Mouse (Mus musculus): Measurements from ENCODE around the gene Prss22.

Gene Prss22

GRCm38 (mm10) chr17:23997901-23998300, at the start of gene Prss22:
Gene Prss22, minus strand, starts transcription at chr17:23998100.
- no peak for DNase-seq

- DNase-seq: no peak
These were observed 48.1 kb upstream of the Prss22 start for GRCm38 (mm10) chr17:24046026-24046425.

DNA sequence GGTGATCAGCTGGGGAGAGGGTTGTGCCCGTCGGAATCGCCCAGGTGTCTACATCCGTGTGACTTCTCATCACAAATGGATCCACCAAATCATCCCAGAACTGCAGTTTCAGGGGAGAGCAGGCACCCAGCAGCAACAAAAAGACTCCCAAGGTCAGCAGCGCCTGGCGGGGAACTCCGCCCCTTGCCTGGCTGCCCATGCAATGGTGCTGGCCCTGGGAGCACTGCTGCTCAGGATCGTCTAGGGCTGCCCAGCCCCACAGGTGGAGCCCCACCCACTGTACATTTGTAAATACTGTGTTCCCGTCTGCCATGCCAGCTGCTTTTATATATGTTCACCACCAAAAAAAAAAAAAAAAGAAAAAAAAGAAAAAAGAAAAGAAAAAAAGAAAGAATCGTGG, 47.7 kb upstream of the Prss22 start:
- DNase-seq: no peak

GRCm38 (mm10) chr17:24044482-24044881, 46.6 kb upstream of the Prss22 start:
- no peak for DNase-seq

DNA sequence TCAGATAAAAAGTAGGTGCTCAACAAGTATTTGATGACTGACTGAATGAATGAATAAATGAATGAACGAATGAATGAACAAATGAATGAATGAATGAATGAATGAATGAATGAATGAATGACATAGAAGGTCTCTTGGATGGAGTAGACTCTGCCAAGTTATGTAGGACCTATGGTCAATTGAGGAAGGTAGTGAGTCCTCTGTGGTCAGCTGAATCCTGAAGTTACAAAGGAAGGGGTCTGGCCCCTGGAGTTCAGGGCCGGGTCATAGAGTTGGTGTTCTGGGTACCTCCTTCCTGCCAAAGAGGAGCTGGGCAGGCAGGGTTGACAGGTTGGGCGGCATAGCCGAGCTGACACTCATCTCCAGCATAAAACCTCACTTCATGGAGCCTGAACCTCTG, 39.9 kb upstream of the Prss22 start, which contains the start of gene Prss27:
Gene Prss27, plus strand, starts transcription at position 301 of the 400 bp plus-strand sequence.
- no peak for DNase-seq

GRCm38 (mm10) chr17:24037360-24037759, 39.5 kb upstream of the Prss22 start:
- no peak for DNase-seq

DNA sequence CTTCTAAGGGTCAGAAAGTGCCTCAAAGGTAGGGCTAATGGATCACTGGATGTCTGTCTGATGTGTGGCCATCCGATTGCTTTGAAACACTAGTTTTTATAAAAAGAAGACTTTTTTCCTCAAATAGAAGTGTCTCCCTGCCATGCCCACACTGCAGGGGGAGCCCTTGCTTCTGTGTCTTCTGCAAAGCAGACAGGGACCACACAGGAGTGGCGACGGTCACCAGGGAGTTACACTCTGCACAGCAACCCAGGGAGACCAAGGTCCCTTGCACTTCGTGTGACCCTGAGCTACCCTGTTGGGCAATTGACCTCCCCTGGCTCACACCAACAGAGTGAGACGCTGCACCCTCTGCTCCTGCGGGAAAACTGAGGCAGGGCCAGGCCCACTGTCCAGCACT, 39.1 kb upstream of the Prss22 start:
- no peak for DNase-seq

GRCm38 (mm10) chr17:24035087-24035486, 37.2 kb upstream of the Prss22 start:
- DNase-seq: no peak

DNA sequence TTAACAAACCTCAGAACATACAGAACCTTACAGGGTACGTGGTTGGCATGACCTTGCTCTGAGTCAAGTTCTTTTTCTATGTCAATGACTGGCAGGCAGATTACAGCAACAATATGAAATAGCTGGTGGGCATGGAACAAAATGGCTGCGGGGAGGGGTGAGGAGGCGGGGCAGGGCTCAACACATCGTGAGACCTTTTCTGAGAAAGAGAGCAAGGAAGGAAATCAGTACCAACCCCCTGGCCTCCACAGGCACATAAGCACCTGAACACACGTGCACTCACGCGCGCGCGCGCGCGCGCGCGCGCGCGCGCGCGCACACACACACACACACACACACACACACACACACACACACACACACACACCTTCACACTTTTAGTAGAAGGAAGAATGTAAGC, 32.7 kb upstream of the Prss22 start:
- DNase-seq: no peak

DNA sequence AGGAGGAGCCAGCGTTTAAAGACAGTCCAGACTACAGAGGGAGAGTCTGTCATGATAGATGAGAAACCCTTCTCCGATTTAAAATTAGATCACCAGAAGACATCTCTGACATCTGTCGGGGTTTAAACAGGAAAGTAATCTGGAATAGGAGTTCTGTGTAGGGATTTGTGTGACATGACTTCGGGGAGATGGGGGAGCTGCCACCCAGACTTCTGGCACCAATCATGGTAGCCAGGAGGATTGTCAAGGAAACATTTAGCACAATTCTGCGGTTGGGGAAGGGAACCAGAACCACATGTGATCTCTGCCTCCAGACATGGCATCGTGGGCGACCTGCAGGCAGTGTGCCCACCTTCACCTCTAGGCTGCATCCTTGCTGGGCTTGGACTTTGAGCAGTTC, 31.6 kb upstream of the Prss22 start:
- DNase-seq: no peak

GRCm38 (mm10) chr17:24021375-24022199, 23.7 kb upstream of the Prss22 start:
- no peak for DNase-seq

- no peak for DNase-seq
These were observed 22.8 kb upstream of the Prss22 start for GRCm38 (mm10) chr17:24020696-24021095.

DNA sequence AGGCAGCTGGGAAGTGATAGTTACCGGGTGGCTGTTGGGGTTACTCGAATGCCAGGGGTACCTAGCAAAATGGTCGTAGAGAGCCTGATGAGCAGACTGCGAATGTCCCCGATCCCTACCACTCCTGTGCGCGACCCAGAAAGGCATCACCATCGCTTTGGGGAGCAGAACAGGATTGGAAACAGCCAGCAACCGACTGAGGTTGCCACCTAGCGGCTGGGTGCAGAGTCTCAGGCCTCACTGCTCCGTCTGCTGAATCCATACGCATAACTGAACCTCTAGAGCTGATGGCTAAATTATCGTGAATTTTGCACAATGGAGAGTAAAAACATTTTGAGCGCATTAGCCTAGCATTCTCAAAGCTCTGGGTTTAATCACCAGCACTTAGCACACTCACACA, 17.8 kb upstream of the Prss22 start:
- peak; percentile 29 for DNase-seq

GRCm38 (mm10) chr17:24014433-24014965, 16.6 kb upstream of the Prss22 start:
- DNase-seq: no peak

DNA sequence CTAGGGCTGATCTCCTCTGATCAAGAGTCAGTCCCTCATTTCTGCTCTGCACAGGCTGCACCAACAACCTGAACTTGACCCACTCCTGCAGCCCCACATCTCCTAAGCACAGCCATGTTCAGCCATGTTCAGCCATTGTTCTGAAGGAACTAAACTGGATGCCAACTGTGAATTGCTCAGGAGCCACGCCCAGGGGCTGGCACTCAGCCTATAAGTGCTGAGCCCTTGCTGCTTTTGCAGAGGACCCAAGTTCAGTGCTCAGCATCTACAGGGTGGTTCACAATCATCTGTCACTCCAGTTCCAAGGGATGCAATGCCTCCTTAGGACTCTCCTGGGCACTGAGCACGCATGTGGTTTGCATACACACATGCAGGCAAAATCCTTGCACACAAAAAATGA, 15.0 kb upstream of the Prss22 start:
- no peak for DNase-seq

- no peak for DNase-seq
These were observed 11.7 kb upstream of the Prss22 start for GRCm38 (mm10) chr17:24009617-24010016.

DNA sequence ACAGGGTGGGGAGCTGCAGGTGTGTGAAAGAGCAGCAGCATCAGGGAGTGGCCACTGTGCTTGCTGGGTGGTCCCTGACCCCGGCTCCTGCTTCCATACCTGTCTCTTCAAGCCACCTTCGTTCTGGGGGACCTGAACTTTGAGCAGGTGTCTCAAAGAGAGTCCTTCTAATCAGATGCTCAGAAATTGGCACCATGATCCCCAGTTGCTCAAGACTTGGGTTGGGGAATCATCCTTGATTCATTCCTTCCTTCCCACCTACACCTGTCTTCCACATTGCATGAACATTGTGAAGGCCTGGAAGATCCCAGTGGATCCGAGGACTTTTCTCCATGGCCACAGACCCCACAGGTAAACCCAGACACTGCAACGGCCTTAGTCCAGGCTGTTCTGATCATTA, 10.2 kb upstream of the Prss22 start:
- DNase-seq: no peak

DNA sequence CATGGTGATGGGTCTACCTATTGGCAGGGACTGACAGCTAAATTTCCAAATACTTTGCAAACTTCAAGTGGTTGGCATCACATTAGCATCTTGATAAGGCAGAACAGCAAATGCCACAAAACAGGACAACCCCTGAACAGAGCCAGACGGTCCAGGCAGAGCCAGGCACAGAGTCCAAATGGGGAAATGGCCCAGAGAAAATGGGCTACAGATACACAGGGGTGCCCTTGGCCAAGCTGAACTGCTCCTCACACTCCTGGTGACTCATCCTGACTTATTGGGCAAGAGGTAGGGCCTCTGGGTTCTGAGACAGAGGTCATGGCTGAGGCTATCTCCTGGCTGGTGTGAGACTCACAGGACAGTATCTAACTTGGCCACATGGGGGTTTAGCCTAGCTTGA, 9.5 kb upstream of the Prss22 start:
- DNase-seq: no peak

- no peak for DNase-seq
These were observed 9.0 kb upstream of the Prss22 start for GRCm38 (mm10) chr17:24006930-24007329.

DNA sequence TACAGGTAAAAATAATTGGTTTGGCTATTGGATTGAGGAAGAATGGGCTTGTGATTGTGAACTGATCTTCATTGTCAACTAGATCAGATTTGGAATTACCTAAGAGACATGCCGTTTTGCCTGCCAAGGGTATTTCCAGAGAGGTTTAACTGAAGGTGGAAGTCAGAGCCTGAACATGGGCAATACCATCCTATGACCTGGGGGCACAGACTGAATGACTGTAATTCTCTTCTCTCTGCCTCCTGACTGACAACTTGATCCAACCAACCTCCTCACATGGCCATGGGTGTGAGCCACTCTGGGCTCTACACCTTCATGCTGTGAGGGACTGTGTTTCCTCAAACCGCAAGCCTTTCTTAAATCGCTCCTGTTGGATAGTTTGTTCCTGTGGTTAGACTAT, 7.1 kb upstream of the Prss22 start:
- no peak for DNase-seq

DNA sequence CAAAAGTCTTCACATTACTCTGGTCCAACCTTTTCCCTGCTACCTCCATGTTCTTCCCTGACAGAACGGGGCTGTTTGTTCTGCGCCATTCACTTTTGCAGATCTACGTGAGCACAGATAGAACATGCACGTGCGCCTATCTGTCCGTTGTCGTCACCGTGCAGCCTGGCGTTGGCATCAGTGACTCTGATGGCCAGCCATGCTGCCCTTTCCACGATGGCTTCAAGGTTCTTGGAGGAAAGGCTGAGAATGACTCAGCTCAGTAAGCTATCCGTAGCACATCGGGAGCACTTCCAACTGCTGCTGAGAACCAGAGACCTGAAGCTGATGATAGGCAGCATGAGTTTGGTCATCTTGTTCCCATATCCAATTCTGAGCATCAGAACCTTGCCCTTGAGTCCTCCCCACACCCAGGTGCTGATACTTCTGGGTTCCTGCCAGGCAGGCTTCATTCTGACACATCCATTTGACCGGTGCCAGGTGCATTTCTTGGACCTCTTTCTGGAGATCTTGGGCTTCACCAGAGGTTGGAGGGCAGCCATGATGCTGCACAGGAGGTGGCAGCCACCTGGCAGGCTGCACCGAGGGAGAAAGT, 6.3 kb upstream of the Prss22 start:
- no peak for DNase-seq

DNA sequence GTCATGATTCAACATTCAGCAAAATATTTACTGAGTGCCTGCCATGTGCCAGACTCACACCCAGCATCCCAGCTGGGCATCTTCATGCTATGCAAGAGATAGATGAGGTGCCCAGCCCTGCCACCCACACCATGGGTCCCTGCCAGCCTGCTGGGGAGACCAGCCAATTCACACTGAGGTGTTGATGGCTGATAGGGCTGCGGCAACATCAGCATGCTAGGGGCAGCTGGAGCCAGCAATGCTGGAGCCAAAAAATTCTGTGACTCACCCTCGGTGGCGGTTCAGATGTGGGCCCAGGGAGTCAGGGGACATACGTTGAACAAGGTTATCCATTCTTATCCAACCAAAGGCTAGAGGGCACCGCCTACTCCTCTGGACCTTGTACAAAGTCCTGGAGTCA, 2.5 kb upstream of the Prss22 start:
- DNase-seq: no peak

- no peak for DNase-seq
These were observed 483 bp upstream of the Prss22 start for GRCm38 (mm10) chr17:23998383-23998782.

DNA sequence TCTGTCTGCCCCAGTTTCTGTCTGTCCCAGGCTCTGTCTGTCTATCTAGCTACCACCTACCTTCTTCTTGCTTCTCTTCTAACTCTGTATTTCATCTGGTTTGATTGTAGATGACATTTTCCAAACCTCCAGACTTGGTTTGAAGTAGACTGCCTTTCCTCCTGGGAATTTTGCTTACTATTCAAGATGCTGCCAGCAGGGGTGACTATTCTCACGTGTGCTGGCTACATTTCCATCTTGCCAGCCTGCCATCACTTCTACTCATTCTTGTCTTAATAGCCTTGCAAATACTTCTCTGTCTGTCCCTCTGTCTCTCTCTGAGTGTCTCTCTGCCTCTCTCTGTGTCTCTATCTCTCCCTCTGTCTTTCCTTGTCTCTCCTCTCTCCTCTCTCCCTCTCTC, 2.5 kb downstream of the Prss22 start:
- no peak for DNase-seq

Data from thymus, postnatal 14 days (tissue).